Mouse (Mus musculus): ENCODE measurements around the gene Tubb5.

GRCm38 (mm10) chr17:35788025-35788424 is 50.1 kb downstream of the Tubb5 start:
- TF ChIP-seq CTCF (IDR thresholded peaks at IDR 0.05; ENCODE audit: borderline replicate concordance, extremely low read depth, insufficient read depth, insufficient read length) (no peak), POLR2A (IDR thresholded peaks at IDR 0.05; ENCODE audit: borderline replicate concordance, extremely low read depth, insufficient read depth, insufficient read length, poor library complexity, severe bottlenecking) (no peak)

Measured in brain, embryonic 14.5 days (tissue).